Mouse (Mus musculus) heart, postnatal 4 days (tissue): ENCODE measurements at regions not wholly inside any gene's neighbourhood (a gene's known extent, or its start where the extent isn't known, plus 50 kb on each side); places are given as distances from the start of the nearest gene placed in this dataset.

Experiments used
- DNase-seq: peaks from one replicate; pipeline ENCODE4 v3.0.0; 2021

- peak; percentile 25 for DNase-seq
Measured at GRCm38 (mm10) chr12:22951956-22952355, 828.1 kb downstream of the Gm10330 start.

GRCm38 (mm10) chr12:22906156-22906555, 873.9 kb downstream of the Gm10330 start:
- peak; percentile 5 for DNase-seq
